Mouse (Mus musculus) cerebellum, postnatal 14 days (tissue): ENCODE data around the gene Spn.
"Not testable (repeated sequence)": the region's sequence is repeated elsewhere in the genome, so short reads cannot be mapped to it uniquely, and the experiment has no call there.

Source experiments
- DNase-seq, 2 experiments: peaks; one replicate each; pipeline ENCODE4 v3.0.0; 2021; ENCODE audit warnings: mixed read lengths in 2 of 2

The Spn gene

DNA sequence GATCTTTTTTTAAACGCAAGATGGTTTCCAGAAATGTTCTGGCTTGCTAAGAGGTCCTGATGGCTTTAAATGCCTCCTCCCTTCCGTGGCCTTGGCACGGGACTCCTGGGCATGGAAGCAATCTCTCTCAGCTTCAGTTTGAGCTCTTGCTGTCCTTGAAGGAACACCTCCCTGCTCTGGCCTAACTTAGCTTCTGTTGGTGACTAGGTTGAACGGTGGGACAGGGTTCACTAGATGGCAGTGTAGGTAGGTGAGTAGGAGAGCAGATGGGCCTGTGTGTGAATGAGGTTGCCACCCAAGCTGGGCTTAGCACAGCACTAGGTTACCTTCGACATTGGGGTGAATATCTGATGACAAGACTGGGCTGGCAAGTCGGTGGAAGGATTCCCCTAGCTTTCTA lies 33.7 kb downstream of the Spn start:
- peak; percentile 32 to 48 for DNase-seq

DNA sequence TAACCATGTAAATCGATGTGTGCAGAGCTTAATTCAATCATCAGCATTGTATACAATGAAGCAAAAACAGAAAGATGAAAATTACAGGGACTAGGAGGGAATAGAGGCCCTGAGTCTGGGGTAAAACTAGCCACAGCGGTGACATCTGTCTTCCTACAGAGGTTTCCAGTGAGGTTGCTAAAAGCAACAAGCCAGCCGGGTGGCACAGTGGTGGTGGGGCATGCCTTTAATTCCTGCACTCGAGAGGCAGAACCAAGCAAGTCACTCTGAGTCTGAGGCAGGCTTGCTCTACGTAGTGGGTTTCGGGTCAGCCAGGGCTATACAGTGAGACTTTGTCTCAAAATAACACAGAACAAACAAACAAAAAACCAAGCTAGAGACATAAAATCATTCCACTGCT lies 35.5 kb downstream of the Spn start:
- no peak for DNase-seq

DNA sequence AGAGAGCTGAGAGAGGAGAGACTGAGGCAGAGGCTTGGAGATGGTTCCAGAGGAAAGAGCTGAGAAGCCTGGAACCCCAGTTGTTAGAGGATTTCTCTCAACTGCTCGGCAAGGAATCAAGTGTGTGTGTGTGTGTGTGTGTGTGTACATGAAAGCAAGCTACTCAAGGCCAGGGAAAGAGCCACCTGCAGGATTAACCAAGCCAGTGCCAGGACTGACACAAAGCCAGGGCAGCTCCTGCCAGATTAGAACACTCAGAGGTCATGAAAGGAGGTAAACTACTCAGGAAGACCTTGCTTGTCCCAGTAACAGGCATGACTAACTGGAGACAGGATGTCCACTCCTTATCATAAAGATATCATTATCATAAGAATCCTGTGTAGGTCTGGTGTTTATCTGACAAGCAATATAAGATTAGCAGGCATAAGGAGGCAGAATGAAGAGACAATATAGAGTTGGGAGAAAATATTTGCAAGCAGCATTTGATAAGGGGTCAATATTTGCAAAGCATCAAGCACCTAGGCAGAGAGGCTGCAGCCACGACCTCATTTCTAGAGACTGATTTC lies 36.1 kb downstream of the Spn start:
- DNase-seq: peak in 1 of 2 experiments; percentile 51

DNA sequence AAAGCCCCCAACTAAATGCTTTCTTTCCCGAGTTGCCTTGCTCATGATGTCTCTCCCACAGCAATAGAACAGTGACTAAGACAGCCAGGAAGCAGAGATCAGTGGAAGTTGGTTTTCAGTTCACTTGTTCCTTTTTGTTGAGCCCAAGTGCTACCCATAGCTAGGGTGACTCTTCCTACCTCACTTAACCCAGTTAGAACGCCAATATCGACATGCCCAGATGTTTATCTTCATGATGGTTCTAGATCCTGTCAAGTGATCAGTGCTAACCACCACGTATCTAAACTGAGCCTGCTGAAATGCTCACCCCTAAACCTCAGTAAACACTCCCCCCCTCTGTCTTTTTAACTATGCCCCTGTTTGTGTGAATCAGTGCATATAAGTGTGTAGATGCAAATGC lies 38.1 kb downstream of the Spn start:
- no peak for DNase-seq

DNA sequence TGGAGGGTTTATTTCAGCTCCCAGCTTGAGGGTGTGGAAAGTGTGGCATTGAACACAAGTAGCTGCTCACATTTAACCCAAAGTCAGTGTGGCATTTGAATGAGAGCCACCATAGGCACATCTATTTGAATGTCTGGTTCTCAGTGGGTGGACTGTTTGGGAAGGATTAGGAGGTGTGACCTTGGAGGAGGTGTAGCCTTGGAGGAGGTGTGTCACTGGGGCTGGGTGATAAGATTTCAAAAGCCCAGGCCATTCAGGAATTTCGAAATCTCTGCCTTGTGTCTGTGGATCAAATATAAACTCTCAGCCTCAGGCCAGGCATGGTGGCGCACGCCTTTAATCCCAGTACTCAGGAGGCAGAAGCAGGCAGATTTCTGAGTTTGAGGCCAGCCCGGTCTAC lies 38.7 kb downstream of the Spn start:
- DNase-seq: no peak

DNA sequence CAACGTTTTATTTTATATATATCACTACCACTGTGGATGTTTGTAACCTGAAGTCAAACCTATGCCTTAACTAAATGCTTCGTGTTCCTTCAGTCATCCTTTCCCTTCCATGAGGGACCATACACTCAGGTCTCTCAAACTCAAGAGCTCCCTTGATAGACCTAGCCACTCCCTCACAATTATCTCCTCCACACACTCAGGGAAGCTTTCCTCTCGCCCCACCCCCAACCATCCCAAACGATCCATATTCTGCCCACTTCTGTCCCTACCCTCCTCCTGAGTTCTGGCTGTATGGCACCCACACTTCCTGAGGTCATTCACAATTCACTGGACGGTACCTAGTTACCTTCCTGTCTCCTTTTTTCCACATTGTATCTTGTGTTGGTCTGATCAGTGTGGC lies 39.1 kb downstream of the Spn start:
- DNase-seq: no peak

DNA sequence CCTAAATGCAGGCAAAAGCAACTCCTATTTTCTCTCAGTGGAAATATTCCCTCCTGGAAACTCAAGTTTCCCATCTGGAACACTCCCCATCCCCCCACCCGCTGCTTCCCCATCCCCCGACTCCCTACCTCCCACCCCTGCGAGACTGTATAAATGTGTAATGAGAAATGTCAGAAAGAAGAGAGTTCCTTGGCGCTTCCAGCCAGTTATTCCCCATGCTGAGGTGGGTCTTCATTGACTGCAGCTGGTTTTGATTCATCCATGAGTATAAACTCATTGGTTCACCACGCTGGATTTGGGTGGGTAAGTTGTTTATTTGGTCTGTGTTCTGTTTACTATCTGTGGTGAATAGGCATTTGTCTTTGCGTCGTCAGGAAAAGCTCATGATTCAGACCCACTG lies 41.2 kb downstream of the Spn start:
- DNase-seq: no peak

DNA sequence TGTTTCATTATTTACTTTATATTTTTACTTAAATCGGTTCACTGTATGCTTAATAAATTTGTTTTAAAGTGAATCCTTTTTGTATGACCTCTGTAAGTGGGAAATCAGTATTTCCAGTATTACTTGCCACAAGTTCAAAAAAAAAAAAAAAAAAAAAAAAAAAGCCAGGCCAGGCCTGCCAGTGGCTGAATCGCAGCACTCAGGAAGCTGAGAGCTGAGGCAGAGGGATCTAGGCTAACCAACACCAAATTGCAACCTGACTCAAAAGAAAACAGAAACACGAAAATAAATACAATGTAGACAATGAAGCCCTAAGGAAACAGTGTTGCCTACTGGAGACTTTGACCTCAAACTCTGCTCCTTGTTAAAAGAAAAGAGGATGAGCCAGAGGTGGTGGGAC lies 43.7 kb downstream of the Spn start:
- DNase-seq: no peak

DNA sequence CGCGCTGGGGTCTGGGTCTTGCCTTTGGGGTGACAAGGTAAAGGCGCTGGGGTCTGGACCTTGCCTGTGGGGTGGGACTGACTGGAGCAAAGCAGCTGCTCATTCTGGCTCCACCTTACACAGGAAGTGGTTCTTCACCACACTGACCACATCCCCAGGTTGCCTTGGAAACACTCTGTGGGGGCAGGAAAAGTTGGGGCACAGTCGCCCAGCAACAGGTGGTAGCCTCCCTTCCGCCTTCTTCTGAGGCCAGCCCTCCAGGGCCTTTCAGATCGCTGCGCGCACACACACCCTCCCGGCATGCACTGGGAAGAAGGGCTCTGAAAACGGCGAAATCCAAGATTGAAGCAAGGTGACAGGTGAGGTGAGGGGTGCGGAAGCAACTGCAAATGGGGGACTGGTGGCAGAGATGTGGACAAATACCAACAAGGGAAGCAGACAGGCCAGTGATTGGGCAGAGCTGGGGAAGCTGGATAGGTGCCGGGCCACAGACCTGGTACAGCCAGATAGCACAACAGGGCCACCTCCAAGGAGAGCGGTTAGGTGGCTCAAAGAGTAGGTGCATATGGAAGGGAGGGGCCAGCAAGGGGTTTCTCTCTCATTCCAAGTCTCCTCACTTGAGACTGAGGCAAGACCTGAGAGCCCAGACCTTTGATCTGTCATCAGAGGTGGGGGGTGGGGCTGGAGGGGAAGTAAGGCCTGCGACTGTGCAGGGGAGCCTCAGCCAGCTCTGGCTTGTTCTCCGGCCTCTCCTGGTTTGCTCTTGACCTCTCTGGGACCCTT lies 46.3 kb downstream of the Spn start, which contains the start of gene AI467606:
Gene AI467606 (plus strand): TSS at position 246 of the 783 bp plus-strand sequence.
- no peak for DNase-seq

DNA sequence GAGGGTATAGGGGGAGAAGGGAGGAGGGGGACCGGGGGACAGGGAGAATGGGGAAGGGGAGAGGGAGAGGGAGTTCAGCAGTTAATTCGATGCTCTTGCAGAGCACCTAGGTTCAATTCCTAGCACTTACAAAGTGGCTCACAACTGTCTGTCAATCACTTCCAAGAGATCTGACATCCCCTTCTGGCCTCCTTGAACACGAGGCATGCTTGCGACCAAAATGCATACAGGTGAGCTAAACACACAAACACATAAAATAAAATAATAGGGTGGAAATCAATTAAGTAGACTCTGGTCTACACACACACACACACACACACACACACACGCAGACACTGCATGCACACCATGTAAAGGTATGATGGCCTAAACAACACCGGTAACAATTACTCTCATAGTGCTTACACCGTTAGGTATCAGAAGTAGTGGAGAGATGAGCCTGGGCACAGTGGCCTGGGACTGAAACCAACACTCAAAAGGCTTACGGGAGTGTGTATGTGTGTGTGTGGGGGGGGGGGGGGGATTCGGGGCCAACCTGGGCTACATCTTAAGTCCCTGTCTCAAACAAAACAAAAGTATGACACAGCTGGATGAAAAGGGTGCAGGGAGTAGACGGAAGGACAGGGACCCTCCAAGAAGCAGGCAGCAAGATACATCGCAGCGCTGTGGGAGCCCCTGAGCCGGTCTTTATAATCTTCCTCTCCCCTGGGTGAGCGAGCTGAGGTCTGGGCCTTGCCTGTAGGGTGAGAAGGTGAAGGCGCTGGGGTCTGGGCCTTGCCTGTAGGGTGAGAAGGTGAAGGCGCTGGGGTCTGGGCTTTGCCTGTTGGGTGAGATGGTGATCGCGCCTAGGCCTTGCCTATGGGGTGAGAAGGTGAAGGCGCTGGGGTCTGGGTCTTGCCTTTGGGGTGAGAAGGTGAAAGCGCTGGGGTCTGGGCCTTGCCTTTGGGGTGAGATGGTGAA lies 47.2 kb downstream of the Spn start:
- DNase-seq: no peak

DNA sequence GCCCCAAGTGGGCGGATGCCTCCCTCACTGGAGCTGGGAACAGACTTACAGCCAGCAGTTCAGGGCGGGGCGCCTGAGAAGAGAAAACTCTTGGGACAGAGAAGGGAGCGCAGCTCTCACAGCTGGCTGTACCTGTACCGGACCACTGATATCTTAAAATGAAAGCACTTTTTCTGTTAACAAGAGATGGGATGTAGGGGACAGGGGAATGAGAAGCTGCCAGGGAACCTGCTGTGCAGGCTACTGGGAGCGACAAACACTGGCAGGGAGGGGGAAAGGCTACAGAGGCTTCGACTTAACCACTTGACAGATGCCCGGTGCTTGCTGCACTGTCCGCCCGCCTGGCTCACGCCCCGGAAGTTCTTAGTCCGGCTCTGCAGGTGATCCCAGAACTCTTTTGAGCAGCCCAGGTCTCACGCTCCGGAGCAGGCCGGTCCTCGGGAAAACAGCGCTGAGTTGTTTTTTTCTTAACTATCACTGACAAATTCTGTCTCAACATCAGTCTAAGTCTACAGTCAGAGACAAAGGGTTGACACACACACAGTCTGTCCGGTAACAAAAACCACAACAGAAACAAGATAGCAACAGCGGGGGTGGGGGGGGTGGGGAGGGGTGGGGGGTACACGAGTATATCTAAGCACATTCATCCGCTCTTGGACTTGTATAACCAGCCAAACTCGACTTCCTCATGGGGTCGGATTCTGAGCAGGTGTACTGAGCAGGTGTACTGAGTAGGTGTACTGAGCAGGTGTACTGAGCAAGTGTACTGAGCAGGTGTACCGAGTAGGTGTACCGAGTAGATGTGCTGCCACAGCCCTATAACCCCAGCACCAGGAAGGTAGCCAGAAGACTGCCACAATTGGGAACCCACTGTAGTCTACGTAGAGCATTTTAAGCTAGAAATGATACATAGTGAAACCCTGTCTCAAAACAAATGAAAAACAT lies 48.5 kb downstream of the Spn start:
- no peak for DNase-seq

DNA sequence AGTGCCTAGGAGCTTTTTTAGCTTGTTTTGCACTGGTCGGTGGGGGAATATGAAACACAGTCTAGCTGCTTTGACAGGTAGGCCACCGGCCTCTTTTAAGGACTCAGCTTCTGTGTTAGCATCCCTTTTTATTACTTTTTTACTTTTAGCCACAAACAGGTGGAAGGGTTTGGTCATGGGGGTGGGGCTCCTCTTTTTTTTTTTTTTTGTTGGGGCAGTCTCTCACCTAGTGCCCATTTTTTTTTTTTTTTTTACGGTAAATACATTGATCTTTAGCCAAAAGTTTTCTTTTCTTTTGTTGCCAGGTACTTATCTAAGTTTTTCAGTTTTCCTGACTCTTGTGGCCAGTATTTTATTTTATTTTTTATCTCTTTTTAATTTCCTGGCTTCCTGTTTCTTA lies 49.5 kb downstream of the Spn start:
- DNase-seq: no peak

DNA sequence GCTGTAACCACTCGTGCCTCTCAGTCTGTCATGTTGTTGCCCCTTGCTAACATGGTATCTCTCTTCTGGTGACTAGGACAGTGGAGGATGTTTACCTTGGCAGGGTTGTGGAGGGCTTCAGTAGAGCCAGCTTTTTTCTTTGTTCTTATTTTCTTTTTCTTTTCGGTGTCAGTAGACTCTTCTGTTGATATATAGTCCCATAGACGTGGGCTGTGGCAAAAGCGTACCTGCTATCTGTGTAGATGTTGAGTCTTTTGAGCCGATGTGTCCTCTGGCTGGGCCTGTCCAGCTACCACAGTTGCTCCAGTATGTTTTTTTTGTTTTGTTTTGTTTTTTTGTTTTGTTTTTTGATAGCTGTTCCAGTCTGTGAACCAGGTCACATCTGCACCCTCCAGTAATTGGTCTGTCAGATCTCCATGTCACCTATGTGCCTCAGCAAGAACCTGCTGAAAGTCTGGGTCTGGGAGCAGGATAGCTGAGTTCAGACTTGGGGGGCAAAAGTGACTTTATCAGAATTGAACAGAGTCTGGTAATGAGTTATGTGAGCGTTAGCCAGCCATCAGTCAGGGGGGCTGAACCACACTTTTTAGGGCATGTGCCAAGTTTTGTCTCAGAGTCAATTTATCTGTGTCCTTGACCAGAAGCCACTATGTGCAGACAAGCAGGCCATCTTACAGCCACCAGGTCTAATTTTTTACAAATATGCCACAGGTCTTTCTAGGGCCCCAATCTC lies 50.2 kb downstream of the Spn start, which contains the start of gene Zg16:
Gene Zg16 (minus strand): TSS at position 51 of the 733 bp plus-strand sequence.
- not testable (repeated sequence) for DNase-seq

DNA sequence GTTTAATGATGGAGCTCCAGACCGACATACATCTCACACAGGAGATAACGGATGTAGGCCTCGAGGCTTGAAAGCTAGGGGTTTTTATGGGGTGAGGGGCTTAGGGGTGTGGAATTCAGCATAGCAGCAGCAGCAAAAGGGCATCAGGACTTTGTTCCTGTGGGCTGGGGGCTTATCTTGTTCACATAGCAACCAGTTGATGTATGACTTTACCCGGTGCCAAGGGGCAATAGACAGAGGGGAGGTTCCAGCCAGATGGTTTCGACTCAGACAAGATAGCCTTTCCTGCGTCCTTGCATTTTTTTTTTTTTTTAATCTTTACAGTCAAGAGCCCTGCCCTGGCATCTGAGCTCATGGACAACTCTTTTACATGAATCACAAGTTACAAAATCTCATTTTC lies 51.9 kb downstream of the Spn start:
- not testable (repeated sequence) for DNase-seq

DNA sequence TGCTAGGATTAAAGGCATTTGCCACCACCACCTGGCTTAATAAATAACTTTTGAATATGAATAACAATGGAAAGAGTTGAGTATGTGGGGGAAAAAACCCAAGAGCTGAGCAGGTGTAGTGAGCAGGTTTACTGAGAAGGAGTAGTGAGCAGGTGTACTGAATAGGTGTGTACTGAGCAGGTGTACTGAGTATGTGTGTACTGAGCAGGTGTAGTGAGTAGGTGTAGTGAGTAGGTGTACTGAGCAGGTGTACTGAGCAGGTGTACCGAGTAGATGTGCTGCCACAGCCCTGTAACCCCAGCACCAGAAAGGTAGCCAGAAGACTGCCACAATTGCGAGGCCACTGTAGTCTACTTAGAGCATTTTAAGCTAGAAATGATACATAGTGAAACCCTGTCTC lies 52.8 kb downstream of the Spn start:
- DNase-seq: no peak

DNA sequence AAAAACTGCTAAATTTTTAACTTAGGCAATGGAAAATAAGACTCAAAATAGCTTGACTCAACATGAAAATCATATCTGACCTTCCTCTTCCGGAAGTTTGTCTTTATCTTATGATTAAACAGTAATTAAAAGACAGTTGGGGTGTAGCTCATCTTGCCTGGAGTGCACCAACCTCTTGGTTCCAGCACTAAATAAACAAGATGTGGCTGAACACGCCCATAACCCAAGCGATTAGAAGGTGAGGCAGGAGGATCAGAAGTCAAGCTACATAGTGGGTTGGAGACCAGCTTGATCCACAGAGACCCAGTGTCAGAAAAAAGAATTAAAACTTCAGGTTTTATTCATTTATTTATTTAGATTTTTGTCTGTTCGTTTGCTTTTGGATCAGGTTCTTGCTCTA lies 53.9 kb downstream of the Spn start:
- DNase-seq: no peak

DNA sequence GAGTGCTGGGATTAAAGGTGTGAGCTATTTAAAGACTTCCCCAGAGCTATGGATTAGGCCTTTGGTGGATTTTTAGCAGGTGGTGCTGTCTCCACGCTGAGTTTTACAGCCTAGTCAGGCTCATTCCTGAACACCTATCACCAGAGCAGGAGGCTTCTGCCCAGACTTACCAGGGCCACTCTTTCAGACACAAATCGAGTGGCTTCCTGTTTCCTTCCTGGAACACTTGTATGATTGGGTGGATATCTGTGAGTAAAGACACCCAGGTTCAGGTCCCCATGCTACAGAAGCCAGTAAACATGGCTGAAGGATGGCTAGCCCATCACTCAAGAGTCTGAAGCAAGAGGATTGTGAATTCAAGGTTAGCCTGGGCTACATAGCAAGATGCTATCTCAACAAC lies 54.6 kb downstream of the Spn start:
- no peak for DNase-seq

DNA sequence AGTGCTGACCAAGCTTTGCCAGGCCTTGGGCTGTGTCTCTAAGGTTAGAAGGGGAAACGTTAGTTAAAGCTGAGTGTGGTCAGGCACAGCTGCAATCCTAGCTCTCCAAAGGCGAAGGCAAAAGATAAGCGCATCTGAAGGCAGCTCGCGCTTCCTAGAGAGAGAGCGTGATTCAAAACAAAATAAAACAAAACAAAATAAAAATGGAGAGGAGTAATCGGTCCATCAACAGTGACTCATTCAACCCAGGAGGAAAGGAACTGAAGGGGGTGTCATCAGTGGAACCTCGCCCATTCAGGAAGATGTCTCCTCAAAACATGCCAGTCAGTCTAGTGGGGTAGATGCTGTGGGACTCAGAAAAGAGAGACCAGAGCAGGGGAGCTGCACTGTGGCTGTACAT lies 55.4 kb downstream of the Spn start:
- DNase-seq: no peak
